In genomic region chr11:98836651-98837141, GRCm38 (mm10) we compare ENCODE assay signal across 8 mouse cellular contexts. TPM values are rescaled to one million over a fixed set of nuclear protein-coding genes. Genes with fewer than 3 reads are reported as not detected.
DNase-seq lines count a peak whose midpoint lies in the region; ATAC-seq and TF ChIP-seq lines count a peak whose summit lies in the region.

TSS of gene Rapgefl1 (plus strand) at chr11:98836785.

- intact Hi-C loops in heart, postnatal 10 days (cut with DNase I), result no loop called here

- no peak for TF ChIP-seq POLR2A in lung, adult 2 months (IDR thresholded peaks at IDR 0.05; ENCODE audit: borderline replicate concordance, extremely low read depth, low read depth, low read length)

- peaks cover 36% of the 10 kb centered on the region for H3K27me3 ChIP-seq in forebrain, embryonic 12.5 days

- peak; percentile 93 for ATAC-seq in forebrain, embryonic 12.5 days (ENCODE audit: low FRiP score)
- ATAC-seq in neutrophil, adult 5-6 weeks (ENCODE audit: extremely low read depth, insufficient number of reproducible peaks, low FRiP score, poor library complexity, severe bottlenecking), result peak; percentile 69

- DNase-seq in ES-CJ7 (ENCODE audit: low read depth, low spot score), result peak; percentile 74
- DNase-seq in c-Kit-positive CD71-positive TER-119-positive erythroid progenitor cells, embryonic 14.5 days (ENCODE audit: low spot score), result peak; percentile 67
- peak; percentile 84 to 88 for DNase-seq in heart, postnatal 10 days
- DNase-seq in large intestine, adult 2 months (ENCODE audit: low read depth, low spot score), result no peak
- peak; percentile 82 for DNase-seq in lung, adult 2 months
- peak; percentile 75 for DNase-seq in testis, postnatal 14 days (ENCODE audit: low spot score)

- peak within 1 kb of the TSS; percentile 100 for H3K4me2 ChIP-seq in forebrain, embryonic 12.5 days

- under 1% methylated on average over 42 of the region's 48 CpGs for WGBS in forebrain, embryonic 12.5 days
- WGBS in large intestine, adult 2 months, result 1% methylated on average over 47 of the region's 48 CpGs
- WGBS in lung, adult 2 months, result 1% methylated on average over 45 of the region's 48 CpGs

- H3K4me3 ChIP-seq in forebrain, embryonic 12.5 days (replicated peaks), result peak within 1 kb of the TSS; percentile 63
- H3K4me3 ChIP-seq in lung, adult 2 months (replicated peaks; ENCODE audit: extremely low read depth, low read depth, low read length), result peak within 1 kb of the TSS; percentile 66

- H3K9me3 ChIP-seq in forebrain, embryonic 12.5 days, result no peaks in the 10 kb centered on the region

- H3K36me3 ChIP-seq in forebrain, embryonic 12.5 days (replicated peaks), result peaks cover 30% of the 10 kb centered on the region

- H3K27ac ChIP-seq in forebrain, embryonic 12.5 days, result peak within 1 kb of the TSS; percentile 65

- peaks cover 38% of the 10 kb centered on the region for H3K4me1 ChIP-seq in forebrain, embryonic 12.5 days
- H3K4me1 ChIP-seq in lung, adult 2 months (ENCODE audit: control insufficient read depth, insufficient read depth, low read length), result peaks cover 4% of the 10 kb centered on the region

- H3K9ac ChIP-seq in forebrain, embryonic 12.5 days, result peak within 1 kb of the TSS; percentile 71

- no peak for TF ChIP-seq CTCF in lung, adult 2 months (IDR thresholded peaks at IDR 0.05; ENCODE audit: insufficient read depth, low read length)

RNA-seq across cellular contexts. Expression of gene Rapgefl1, which starts in this region (rescaled TPM):
- polyA plus RNA-seq in forebrain, embryonic 12.5 days (2016; fragmentation: Nextera tagmentation; extraction: Ambion mirVana), result 1.5 and 1.6 TPM in 2 replicates
- total RNA-seq in heart, postnatal 10 days (2021), result under 1 TPM; 0.79 to 0.87 TPM
- 29.2 and 37.4 TPM in 2 replicates for polyA plus RNA-seq in large intestine, adult 2 months (2012; rRNA removed)
- 3.4 and 18.4 TPM in 2 replicates for polyA plus RNA-seq in lung, adult 2 months (2012; rRNA removed)
- total RNA-seq in neutrophil, adult 5-6 weeks (2017), result 0.58 and 0.61 TPM in 2 replicates

Comparison
In these comparisons a context has a peak if more than half of its experiments do, and no peak if none do; other contexts are left out.
1. Peak in DNase-seq in heart, postnatal 10 days; RNA of the gene not detected or under 1 TPM.
2. Peak in ATAC-seq in neutrophil, adult 5-6 weeks; RNA of the gene not detected or under 1 TPM.